Mouse (Mus musculus): Measurements from ENCODE around the gene Gm26602. TPM values are rescaled to one million over a fixed set of nuclear protein-coding genes. Genes with fewer than 3 reads are reported as not detected.

Gm26602 gene
- polyA plus RNA-seq, 1 experiment: not detected

GRCm38 (mm10) chr10:79916081-79916480 lies 5.4 kb downstream of the Gm26602 start:
- H3K4me1 ChIP-seq (ENCODE audit: control insufficient read depth, insufficient read depth, low read length): peaks cover 5% of the 10 kb centered on the region
- TF ChIP-seq POLR2A (IDR thresholded peaks at IDR 0.05; ENCODE audit: extremely low read depth, insufficient read depth, low read length): no peak
- TF ChIP-seq CTCF (IDR thresholded peaks at IDR 0.05; ENCODE audit: extremely low read depth, insufficient read depth, low read length): no peak
- H3K27ac ChIP-seq (ENCODE audit: insufficient read depth, low read length): peak overlapping the region; percentile 94
- peak overlapping the region; percentile 95 for H3K4me3 ChIP-seq (ENCODE audit: insufficient read depth, low read length)

DNA sequence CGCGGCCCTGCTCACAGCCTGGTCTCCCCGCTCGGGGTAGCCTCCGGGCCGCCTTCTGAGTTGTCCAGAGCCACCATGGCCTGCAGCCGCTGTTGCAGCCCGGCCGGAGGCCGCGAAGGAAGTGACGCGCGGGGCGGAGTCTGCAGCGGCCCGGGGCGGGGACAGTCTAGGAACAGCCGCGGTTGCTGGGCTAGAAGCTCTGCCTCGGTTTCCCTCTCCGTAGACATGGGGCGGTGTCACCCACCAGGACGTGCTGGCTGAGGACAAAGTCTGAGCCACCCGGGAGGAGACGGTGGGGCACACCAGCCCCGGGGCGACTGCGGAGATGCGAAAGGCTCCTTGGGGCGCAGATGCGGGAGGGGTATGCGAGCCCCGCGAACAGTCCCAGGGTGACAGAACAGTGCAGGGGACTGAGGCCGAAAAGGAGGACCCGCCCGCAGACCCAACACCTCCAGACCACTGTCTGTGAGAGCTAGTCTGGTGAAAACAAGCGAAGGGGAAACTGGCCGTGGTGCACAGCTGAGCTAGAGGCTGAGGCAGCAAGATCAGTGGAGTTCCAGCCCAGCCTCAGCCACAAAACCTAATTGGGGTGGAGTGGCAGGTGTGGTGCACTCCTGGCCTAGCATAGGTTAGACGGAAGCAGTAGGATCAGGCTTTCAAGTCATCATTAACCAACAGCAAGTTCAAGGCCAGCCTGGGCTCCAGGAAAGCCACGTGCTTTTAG lies 6.3 kb downstream of the Gm26602 start, which contains the start of gene Kiss1r:
Gene Kiss1r (plus strand): TSS at position 164 of the 724 bp plus-strand sequence.
- H3K4me3 ChIP-seq (ENCODE audit: insufficient read depth, low read length): peak within 1 kb of the TSS; percentile 95
- TF ChIP-seq CTCF (IDR thresholded peaks at IDR 0.05; ENCODE audit: extremely low read depth, insufficient read depth, low read length) (no peak), POLR2A (IDR thresholded peaks at IDR 0.05; ENCODE audit: extremely low read depth, insufficient read depth, low read length) (peak; percentile 79)
- H3K4me1 ChIP-seq (ENCODE audit: control insufficient read depth, insufficient read depth, low read length): peaks cover 5% of the 10 kb centered on the region
- H3K27ac ChIP-seq (ENCODE audit: insufficient read depth, low read length): peak within 1 kb of the TSS; percentile 94

DNA sequence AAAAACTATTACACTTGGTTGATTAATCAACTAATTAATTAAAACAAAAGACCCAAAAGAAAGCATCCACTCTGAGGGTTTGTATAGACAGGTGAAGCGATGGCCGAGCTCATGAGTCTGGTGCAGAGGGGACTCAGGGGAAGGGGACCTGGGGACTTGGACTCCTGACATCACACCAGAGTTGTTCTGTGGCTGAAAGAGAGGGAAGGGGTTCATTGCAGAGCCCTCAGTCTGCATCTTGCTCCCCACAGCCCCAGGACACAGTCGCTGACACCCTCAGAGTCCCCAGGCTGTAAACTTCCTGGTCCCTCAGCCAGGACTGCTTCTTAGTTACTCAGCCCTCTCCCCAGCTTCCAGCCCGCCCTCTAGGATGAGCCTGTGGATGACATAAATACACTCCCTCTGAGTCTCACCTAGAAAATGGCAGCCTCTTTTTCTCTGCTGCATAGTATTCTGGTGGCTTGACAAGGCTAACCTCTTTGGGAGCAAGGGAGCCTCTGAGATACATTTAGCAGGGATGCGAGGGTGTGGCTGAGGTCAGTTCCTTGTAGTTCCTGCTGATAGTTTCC lies 7.0 kb downstream of the Gm26602 start:
- Histone ChIP-seq H3K4me1 (ENCODE audit: control insufficient read depth, insufficient read depth, low read length) (peaks cover 5% of the 10 kb centered on the region), H3K4me3 (ENCODE audit: insufficient read depth, low read length) (peak overlapping the region; percentile 95), H3K27ac (ENCODE audit: insufficient read depth, low read length) (no peak overlapping the region)
- TF ChIP-seq POLR2A (IDR thresholded peaks at IDR 0.05; ENCODE audit: extremely low read depth, insufficient read depth, low read length) (no peak), CTCF (IDR thresholded peaks at IDR 0.05; ENCODE audit: extremely low read depth, insufficient read depth, low read length) (no peak)

DNA sequence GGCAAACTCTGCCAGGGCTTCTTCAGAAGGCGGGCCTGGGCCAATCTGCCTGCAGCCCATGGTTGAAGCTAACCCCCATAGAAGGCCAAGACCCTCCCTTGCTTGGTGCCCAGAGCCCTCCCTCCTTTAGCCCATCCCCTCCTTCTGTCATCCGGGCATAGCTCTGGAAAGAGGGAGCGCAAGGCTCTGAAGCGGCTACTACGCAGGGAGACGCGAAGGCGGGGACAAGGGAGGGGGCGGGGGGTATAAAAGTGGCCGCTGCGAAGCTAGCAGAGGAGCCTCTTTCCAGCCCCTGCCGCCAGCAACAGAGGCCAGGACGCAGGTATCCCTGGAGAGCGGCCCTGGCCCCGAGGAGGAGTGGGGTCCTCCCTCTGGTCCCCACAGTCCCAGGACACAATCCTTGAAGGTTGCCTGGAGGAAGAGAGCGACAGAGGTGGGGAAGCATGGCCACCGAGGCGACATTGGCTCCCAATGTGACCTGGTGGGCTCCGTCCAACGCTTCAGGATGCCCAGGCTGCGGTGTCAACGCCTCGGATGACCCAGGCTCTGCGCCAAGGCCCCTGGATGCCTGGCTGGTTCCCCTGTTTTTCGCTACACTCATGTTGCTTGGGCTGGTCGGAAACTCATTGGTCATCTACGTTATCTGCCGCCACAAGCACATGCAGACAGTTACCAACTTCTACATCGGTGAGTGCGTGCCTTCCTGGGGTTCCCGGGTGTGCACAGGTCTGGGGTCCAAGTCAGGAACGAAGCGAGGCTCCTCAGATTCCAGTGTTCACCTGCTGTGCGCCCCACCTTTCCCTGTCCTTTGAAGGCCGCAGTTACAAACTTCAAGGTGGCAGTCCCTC lies 7.8 kb downstream of the Gm26602 start:
- peaks cover 5% of the 10 kb centered on the region for H3K4me1 ChIP-seq (ENCODE audit: control insufficient read depth, insufficient read depth, low read length)
- no peak overlapping the region for H3K27ac ChIP-seq (ENCODE audit: insufficient read depth, low read length)
- H3K4me3 ChIP-seq (ENCODE audit: insufficient read depth, low read length): peak overlapping the region; percentile 29
- TF ChIP-seq CTCF (IDR thresholded peaks at IDR 0.05; ENCODE audit: extremely low read depth, insufficient read depth, low read length) (no peak), POLR2A (IDR thresholded peaks at IDR 0.05; ENCODE audit: extremely low read depth, insufficient read depth, low read length) (no peak)

GRCm38 (mm10) chr10:79919251-79919849 lies 8.7 kb downstream of the Gm26602 start:
- TF ChIP-seq CTCF (IDR thresholded peaks at IDR 0.05; ENCODE audit: extremely low read depth, insufficient read depth, low read length) (no peak), POLR2A (IDR thresholded peaks at IDR 0.05; ENCODE audit: extremely low read depth, insufficient read depth, low read length) (no peak)
- Histone ChIP-seq H3K4me3 (ENCODE audit: insufficient read depth, low read length) (peak overlapping the region; percentile 29; the same call in 1 of the 2 replicates), H3K27ac (ENCODE audit: insufficient read depth, low read length) (no peak overlapping the region), H3K4me1 (ENCODE audit: control insufficient read depth, insufficient read depth, low read length) (peaks cover 5% of the 10 kb centered on the region)

- no peak overlapping the region; the same call in 1 of the 2 replicates for H3K4me3 ChIP-seq (ENCODE audit: insufficient read depth, low read length)
- H3K4me1 ChIP-seq (ENCODE audit: control insufficient read depth, insufficient read depth, low read length): peaks cover 4% of the 10 kb centered on the region
- no peak overlapping the region for H3K27ac ChIP-seq (ENCODE audit: insufficient read depth, low read length)
- TF ChIP-seq CTCF (IDR thresholded peaks at IDR 0.05; ENCODE audit: extremely low read depth, insufficient read depth, low read length): no peak
- TF ChIP-seq POLR2A (IDR thresholded peaks at IDR 0.05; ENCODE audit: extremely low read depth, insufficient read depth, low read length): no peak
These were observed 9.6 kb downstream of the Gm26602 start for GRCm38 (mm10) chr10:79920056-79920890.

GRCm38 (mm10) chr10:79920958-79921535 lies 10.4 kb downstream of the Gm26602 start, which contains the start of gene R3hdm4:
TSS of gene R3hdm4 (minus strand) at chr10:79921208.
- Histone ChIP-seq H3K4me3 (ENCODE audit: insufficient read depth, low read length) (peak within 1 kb of the TSS; percentile 13), H3K27ac (ENCODE audit: insufficient read depth, low read length) (no peak within 1 kb of the TSS), H3K4me1 (ENCODE audit: control insufficient read depth, insufficient read depth, low read length) (0 out of 2 replicates have a peak, but pooled peaks cover 1% of the 10 kb centered on the region)
- TF ChIP-seq POLR2A (IDR thresholded peaks at IDR 0.05; ENCODE audit: extremely low read depth, insufficient read depth, low read length) (no peak), CTCF (IDR thresholded peaks at IDR 0.05; ENCODE audit: extremely low read depth, insufficient read depth, low read length) (no peak)

DNA sequence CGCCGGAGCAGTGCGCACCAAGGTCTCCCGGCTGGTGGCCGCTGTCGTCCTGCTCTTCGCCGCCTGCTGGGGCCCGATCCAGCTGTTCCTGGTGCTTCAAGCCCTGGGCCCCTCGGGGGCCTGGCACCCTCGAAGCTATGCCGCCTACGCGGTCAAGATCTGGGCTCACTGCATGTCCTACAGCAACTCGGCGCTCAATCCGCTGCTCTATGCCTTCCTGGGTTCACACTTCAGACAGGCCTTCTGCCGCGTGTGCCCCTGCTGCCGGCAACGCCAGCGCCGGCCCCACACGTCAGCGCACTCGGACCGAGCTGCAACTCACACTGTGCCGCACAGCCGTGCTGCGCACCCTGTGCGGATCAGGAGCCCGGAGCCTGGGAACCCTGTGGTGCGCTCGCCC lies 10.9 kb downstream of the Gm26602 start:
- TF ChIP-seq CTCF (IDR thresholded peaks at IDR 0.05; ENCODE audit: extremely low read depth, insufficient read depth, low read length) (no peak), POLR2A (IDR thresholded peaks at IDR 0.05; ENCODE audit: extremely low read depth, insufficient read depth, low read length) (no peak)
- Histone ChIP-seq H3K27ac (ENCODE audit: insufficient read depth, low read length) (no peak overlapping the region), H3K4me1 (ENCODE audit: control insufficient read depth, insufficient read depth, low read length) (0 out of 2 replicates have a peak, but pooled peaks cover 1% of the 10 kb centered on the region), H3K4me3 (ENCODE audit: insufficient read depth, low read length) (peak overlapping the region; percentile 13; the same call in 1 of the 2 replicates)

Measured in cortical plate, adult 2 months (tissue).